Comparison of ENCODE assay signal across 15 mouse cellular contexts in genomic region chr15:78424507-78424906, GRCm38 (mm10). TPM values are rescaled to one million over a fixed set of nuclear protein-coding genes. Genes with fewer than 3 reads are reported as not detected.
DNase-seq lines count a peak whose midpoint lies in the region; ATAC-seq and TF ChIP-seq lines count a peak whose summit lies in the region.
"Had no signal": no experiment of that assay in that cellular context is flagged by ENCODE, and none has a peak within 500 bp of the region (broad histone marks: within the 10 kb centered on the region; RNA-seq: fewer than 3 reads in every experiment).

No protein-coding gene starts in this region.

- no peak overlapping the region for H3K9ac ChIP-seq in liver, embryonic 11.5 days (ENCODE audit: low read depth, low read length)
- H3K9ac ChIP-seq in lung, postnatal 0 days (replicated peaks; ENCODE audit: low read depth), result no peak overlapping the region

- no peak overlapping the region for H3K27ac ChIP-seq in liver, embryonic 11.5 days (ENCODE audit: low read depth, low read length)
- H3K27ac ChIP-seq in lung, postnatal 0 days (ENCODE audit: low read length), result no peak overlapping the region
- H3K27ac ChIP-seq: limb, embryonic 10.5 days had no signal

- peaks cover 5% of the 10 kb centered on the region for H3K4me1 ChIP-seq in liver, embryonic 11.5 days (replicated peaks; ENCODE audit: control insufficient read depth, insufficient read depth, low read length)
- H3K4me1 ChIP-seq in lung, postnatal 0 days (ENCODE audit: insufficient read depth, low read depth, low read length), result peaks cover 8% of the 10 kb centered on the region; the same call in 1 of the 2 replicates

- no peak for TF ChIP-seq EP300 in lung, postnatal 0 days (IDR thresholded peaks at IDR 0.05)

- 20% methylated on average over 11 of the region's 11 CpGs for WGBS in liver, embryonic 11.5 days
- 16% methylated on average over 11 of the region's 11 CpGs for WGBS in lung, postnatal 0 days

- H3K4me2 ChIP-seq in liver, embryonic 11.5 days, result no peak overlapping the region
- no peak overlapping the region for H3K4me2 ChIP-seq in lung, postnatal 0 days (replicated peaks; ENCODE audit: low read depth, low read length)

- 0 out of 2 replicates have a peak, but pooled peaks have one; percentile 9 for TF ChIP-seq CTCF in lung, postnatal 0 days (IDR thresholded peaks at IDR 0.05)

- H3K9me3 ChIP-seq in liver, embryonic 11.5 days (ENCODE audit: control insufficient read depth, low read length), result no peaks in the 10 kb centered on the region
- no peaks in the 10 kb centered on the region for H3K9me3 ChIP-seq in lung, postnatal 0 days (ENCODE audit: low read length)
- H3K9me3 ChIP-seq: limb, embryonic 10.5 days had no signal

- intact Hi-C loops in gastrocnemius, postnatal 14 days (cut with DNase I; ENCODE audit: low total_unique reads), result no loop called here

- H3K4me3 ChIP-seq in liver, embryonic 11.5 days (ENCODE audit: low read depth, low read length), result no peak overlapping the region
- H3K4me3 ChIP-seq in lung, postnatal 0 days (ENCODE audit: low read depth, low read length), result no peak overlapping the region
- H3K4me3 ChIP-seq: limb, embryonic 10.5 days had no signal

- peak; percentile 49 for DNase-seq in liver
- no peak for DNase-seq in liver, embryonic 11.5 days (ENCODE audit: low spot score)
- DNase-seq in kidney, postnatal 25 days, result peak; percentile 77 to 94
- peak; percentile 75 for DNase-seq in lung, postnatal 0 days (ENCODE audit: low spot score)
- DNase-seq in layer of hippocampus, postnatal 36 days, result no peak
- DNase-seq in adrenal gland, postnatal 36 days, result no peak
- no peak for DNase-seq in gastrocnemius, postnatal 14 days
- DNase-seq: cerebellum, adult 18-20 months; embryo, embryonic 11 days; right cerebral cortex, adult 18-20 months; thymus, adult 18-20 months had no signal

- peaks cover 42% of the 10 kb centered on the region for H3K27me3 ChIP-seq in liver, embryonic 11.5 days (replicated peaks; ENCODE audit: control insufficient read depth, insufficient read depth, low read length)
- H3K27me3 ChIP-seq in lung, postnatal 0 days (replicated peaks; ENCODE audit: insufficient read depth, low read length), result no peaks in the 10 kb centered on the region

- H3K36me3 ChIP-seq in liver, embryonic 11.5 days (ENCODE audit: control insufficient read depth, insufficient read depth, low read length), result no peaks in the 10 kb centered on the region
- no peaks in the 10 kb centered on the region for H3K36me3 ChIP-seq in lung, postnatal 0 days (ENCODE audit: insufficient read depth, low read length)
- H3K36me3 ChIP-seq: limb, embryonic 10.5 days had no signal

- ATAC-seq in liver, embryonic 11.5 days (replicated peaks; ENCODE audit: low FRiP score), result no peak
- ATAC-seq in lung, postnatal 0 days, result peak; percentile 9; the same call in 1 of the 2 replicates
- ATAC-seq: hindbrain, embryonic 16.5 days had no signal

RNA-seq across cellular contexts. Expression of gene Kctd17, which starts 3.9 kb away (rescaled TPM):
- polyA plus RNA-seq in liver, embryonic 11.5 days (2014; fragmentation: Nextera tagmentation; extraction: Ambion mirVana), result 17.1 and 19.2 TPM in 2 replicates
- polyA plus RNA-seq in lung, postnatal 0 days (2015; fragmentation: Nextera tagmentation; extraction: Ambion mirVana), result 23.4 and 27.4 TPM in 2 replicates
- 100 to 1,000 TPM; 248 TPM for total RNA-seq in layer of hippocampus, postnatal 36 days (2021)
- total RNA-seq in adrenal gland, postnatal 36 days (2021), result 10 to 100 TPM; 78.2 to 96.3 TPM
- total RNA-seq in gastrocnemius, postnatal 14 days (2021), result 10 to 100 TPM; 34.6 to 41.4 TPM
- total RNA-seq: neutrophil, adult 5-6 weeks had no signal

RNA-seq across cellular contexts. Expression of gene Mpst, which starts 18.3 kb away (rescaled TPM):
- 5.1 TPM in 2 replicates for polyA plus RNA-seq in liver, embryonic 11.5 days (2014; fragmentation: Nextera tagmentation; extraction: Ambion mirVana)
- 4.1 TPM in 2 replicates for polyA plus RNA-seq in lung, postnatal 0 days (2015; fragmentation: Nextera tagmentation; extraction: Ambion mirVana)
- 10 to 100 TPM; 24.6 to 30.7 TPM for total RNA-seq in layer of hippocampus, postnatal 36 days (2021)
- 10 to 100 TPM; 38.8 to 57.7 TPM for total RNA-seq in adrenal gland, postnatal 36 days (2021)
- 10 to 100 TPM; 49.4 to 49.8 TPM for total RNA-seq in gastrocnemius, postnatal 14 days (2021)

RNA-seq across cellular contexts. Expression of gene Tst, which starts 18.8 kb away (rescaled TPM):
- 95.3 and 98.9 TPM in 2 replicates for polyA plus RNA-seq in liver, embryonic 11.5 days (2014; fragmentation: Nextera tagmentation; extraction: Ambion mirVana)
- 160 and 171 TPM in 2 replicates for polyA plus RNA-seq in lung, postnatal 0 days (2015; fragmentation: Nextera tagmentation; extraction: Ambion mirVana)
- 10 to 100 TPM; 37.7 to 40.9 TPM for total RNA-seq in layer of hippocampus, postnatal 36 days (2021)
- 100 to 1,000 TPM; 276 to 330 TPM for total RNA-seq in adrenal gland, postnatal 36 days (2021)
- 10 to 100 TPM; 19.6 to 21.2 TPM for total RNA-seq in gastrocnemius, postnatal 14 days (2021)

RNA-seq across cellular contexts. Expression of gene Tex33, which starts 28.8 kb away (rescaled TPM):
- not detected in 2 replicates for polyA plus RNA-seq in liver, embryonic 11.5 days (2014; fragmentation: Nextera tagmentation; extraction: Ambion mirVana)
- polyA plus RNA-seq in lung, postnatal 0 days (2015; fragmentation: Nextera tagmentation; extraction: Ambion mirVana), result not detected in 2 replicates
- total RNA-seq in layer of hippocampus, postnatal 36 days (2021), result not detected
- not detected for total RNA-seq in adrenal gland, postnatal 36 days (2021)
- total RNA-seq in gastrocnemius, postnatal 14 days (2021), result not detected
- total RNA-seq: neutrophil, adult 5-6 weeks had no signal
- polyA plus RNA-seq: heart, postnatal 0 days; hindbrain, embryonic 16.5 days; limb, embryonic 10.5 days had no signal

RNA-seq across cellular contexts. Expression of gene Tmprss6, which starts 43.9 kb away (rescaled TPM):
- polyA plus RNA-seq in liver, embryonic 11.5 days (2014; fragmentation: Nextera tagmentation; extraction: Ambion mirVana), result 7.0 and 7.9 TPM in 2 replicates
- polyA plus RNA-seq in lung, postnatal 0 days (2015; fragmentation: Nextera tagmentation; extraction: Ambion mirVana), result 0.20 and 0.23 TPM in 2 replicates
- 1 to 10 TPM; 3.7 to 5.0 TPM for total RNA-seq in layer of hippocampus, postnatal 36 days (2021)
- 1 to 10 TPM; 1.2 to 2.3 TPM for total RNA-seq in adrenal gland, postnatal 36 days (2021)
- not detected for total RNA-seq in gastrocnemius, postnatal 14 days (2021)
- total RNA-seq: neutrophil, adult 5-6 weeks had no signal

Comparison
In these comparisons a context has a peak if more than half of its experiments do, and no peak if none do; other contexts are left out.
1. DNase-seq: peak in liver (single experiment), kidney, postnatal 25 days (2 of 2) and lung, postnatal 0 days (single experiment); none in liver, embryonic 11.5 days (single experiment), layer of hippocampus, postnatal 36 days (0 of 2), adrenal gland, postnatal 36 days (0 of 2) and gastrocnemius, postnatal 14 days (single experiment).
2. RNA of gene Tst, which starts 18.8 kb away (total RNA-seq): 276 to 330 TPM in adrenal gland, postnatal 36 days; 37.7 to 40.9 TPM in layer of hippocampus, postnatal 36 days and 19.6 to 21.2 TPM in gastrocnemius, postnatal 14 days; every median in the first group is over 4 times any median in the second.